Mouse (Mus musculus) myocyte (in vitro differentiated cells): ENCODE measurements around the gene Gucd1.
"Not testable (repeated sequence)": the region's sequence is repeated elsewhere in the genome, so short reads cannot be mapped to it uniquely, and the experiment has no call there.

Experiments used
- E2F4 ChIP-seq: IDR thresholded peaks from one replicate; pipeline ENCODE4 v1.6.1; 2011; ENCODE audit warnings: mild to moderate bottlenecking, control low read depth, moderate library complexity; ENCODE audit not compliant: insufficient read depth
- MAX ChIP-seq: IDR thresholded peaks from one replicate; pipeline ENCODE4 v1.6.1; 2011; ENCODE audit warnings: low read depth, mild to moderate bottlenecking, control low read depth
- MYOD1 ChIP-seq, 3 experiments: IDR thresholded peaks; one replicate each; pipeline ENCODE4 v1.6.1; 2011; ENCODE audit warnings: control low read depth in 2 of 3, low read depth in 2 of 3, mild to moderate bottlenecking in 2 of 3, moderate library complexity in 1 of 3; ENCODE audit not compliant: insufficient read length in 2 of 3, control insufficient read depth in 1 of 3
- MYOG ChIP-seq, 3 experiments: IDR thresholded peaks; one replicate each; pipeline ENCODE4 v1.6.1; 2011; ENCODE audit warnings: control low read depth in 2 of 3, low read depth in 2 of 3, mild to moderate bottlenecking in 2 of 3; ENCODE audit not compliant: insufficient read length in 2 of 3, control insufficient read depth in 1 of 3, insufficient read depth in 1 of 3
- POLR2A ChIP-seq: IDR thresholded peaks from one replicate; pipeline ENCODE4 v1.6.1; 2011; ENCODE audit warnings: low read depth, mild to moderate bottlenecking, control low read depth, moderate library complexity; ENCODE audit not compliant: insufficient read length
- SRF ChIP-seq: IDR thresholded peaks from one replicate; pipeline ENCODE4 v1.6.1; 2011; ENCODE audit warnings: low read depth; ENCODE audit not compliant: control insufficient read depth, insufficient read length
- TCF12 ChIP-seq: IDR thresholded peaks from one replicate; pipeline ENCODE4 v1.6.1; 2011; ENCODE audit warnings: mild to moderate bottlenecking, control low read depth; ENCODE audit not compliant: poor library complexity, insufficient read depth, severe bottlenecking
- USF1 ChIP-seq: IDR thresholded peaks from one replicate; pipeline ENCODE4 v1.6.1; 2011; ENCODE audit warnings: low read depth, mild to moderate bottlenecking, control low read depth, moderate library complexity

- not testable (repeated sequence) for TF ChIP-seq POLR2A; USF1; SRF; TCF12; MYOD1 (IDR thresholded peaks at IDR 0.05; ENCODE audit: control insufficient read depth in 1 of 3, insufficient read length in 2 of 3, low read depth in 2 of 3); MYOG (IDR thresholded peaks at IDR 0.05; ENCODE audit: control insufficient read depth in 1 of 3, insufficient read depth in 1 of 3, insufficient read length in 2 of 3, low read depth in 2 of 3); MAX; E2F4
These were observed 49.0 kb upstream of the Gucd1 start for GRCm38 (mm10) chr10:75566765-75567164.
